Mouse (Mus musculus): Measurements from ENCODE around the gene Tex2. TPM values are rescaled to one million over a fixed set of nuclear protein-coding genes. Genes with fewer than 3 reads are reported as not detected.
A peak's percentile ranks its signal among the peaks of the same experiment; 100 is the strongest.

The Tex2 gene
- total and polyA plus RNA-seq, 3 experiments: 1.6 to 20.0 (median 7.7) TPM

DNA sequence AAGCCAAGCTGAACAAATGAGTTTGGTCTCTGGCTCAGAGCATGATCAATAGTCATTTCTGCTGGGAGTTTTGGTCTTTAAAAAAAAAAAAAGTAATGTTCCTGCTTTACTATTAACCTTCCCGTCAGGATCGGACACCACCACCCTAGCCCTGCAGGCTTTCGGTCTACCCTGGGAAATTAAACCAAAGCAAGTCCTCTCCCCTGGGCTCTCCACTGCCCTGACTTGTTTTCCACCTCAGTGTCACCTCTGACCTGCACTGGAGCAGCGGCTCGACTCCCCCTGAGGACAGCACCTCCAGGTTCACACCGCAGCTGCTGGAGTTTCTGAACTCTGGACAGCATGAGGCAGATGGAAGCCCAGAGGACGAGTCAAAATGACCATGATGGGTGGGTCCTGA, 13.9 kb downstream of the Tex2 start:
- ATAC-seq (ENCODE audit: extremely low read depth, insufficient number of reproducible peaks, low FRiP score, poor library complexity, severe bottlenecking): no peak
- TF ChIP-seq CTCF (IDR thresholded peaks at IDR 0.05; ENCODE audit: low read depth, low read length) (no peak), GATA1 (IDR thresholded peaks at IDR 0.05; ENCODE audit: borderline replicate concordance, low read length) (no peak), TAL1 (conservative IDR thresholded peaks at IDR 0.05; ENCODE audit: low read depth, low read length) (no peak), GATA2 (IDR thresholded peaks at IDR 0.05; ENCODE audit: borderline replicate concordance, low read depth, low read length) (no peak), POLR2AphosphoS5 (IDR thresholded peaks at IDR 0.05; ENCODE audit: insufficient replicate concordance, low read depth, low read length) (no peak)
- no peaks in the 10 kb centered on the region; the same call in 1 of the 2 replicates for H3K27me3 ChIP-seq (ENCODE audit: insufficient read depth, low read length)
- no peaks in the 10 kb centered on the region for H3K9me3 ChIP-seq (replicated peaks)
- DNase-seq (ENCODE audit: low spot score): no peak
- no peak overlapping the region for H3K4me3 ChIP-seq (ENCODE audit: low read depth, low read length)
- H3K36me3 ChIP-seq (replicated peaks): peaks cover 8% of the 10 kb centered on the region
- peaks cover 8% of the 10 kb centered on the region for H3K4me1 ChIP-seq (ENCODE audit: insufficient read depth, low read depth, low read length)

DNA sequence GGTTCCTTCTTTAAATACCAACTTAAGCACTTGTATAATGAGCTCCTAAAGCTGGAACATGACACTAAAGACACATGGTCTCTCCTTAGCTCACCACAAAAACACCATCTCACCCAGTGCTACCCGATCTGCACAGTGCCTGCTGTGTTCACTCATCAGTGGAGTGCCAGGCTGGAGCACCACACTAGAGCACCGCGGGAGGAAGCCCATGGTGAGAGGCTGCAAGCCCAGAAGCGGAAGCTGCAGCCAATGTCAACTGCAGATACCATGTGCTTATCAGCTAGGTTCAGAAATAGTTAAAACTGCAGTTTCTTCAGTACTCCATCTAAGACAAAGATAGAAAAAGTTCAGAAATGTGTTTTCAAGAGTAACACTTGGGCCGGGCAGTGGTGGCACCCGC, 14.9 kb downstream of the Tex2 start:
- Histone ChIP-seq H3K4me1 (ENCODE audit: insufficient read depth, low read depth, low read length) (peaks cover 8% of the 10 kb centered on the region), H3K9me3 (replicated peaks) (no peaks in the 10 kb centered on the region), H3K36me3 (replicated peaks) (peaks cover 7% of the 10 kb centered on the region), H3K4me3 (ENCODE audit: low read depth, low read length) (no peak overlapping the region), H3K27me3 (ENCODE audit: insufficient read depth, low read length) (no peaks in the 10 kb centered on the region; the same call in 1 of the 2 replicates)
- TF ChIP-seq TAL1 (conservative IDR thresholded peaks at IDR 0.05; ENCODE audit: low read depth, low read length) (no peak), POLR2AphosphoS5 (IDR thresholded peaks at IDR 0.05; ENCODE audit: insufficient replicate concordance, low read depth, low read length) (no peak), CTCF (IDR thresholded peaks at IDR 0.05; ENCODE audit: low read depth, low read length) (no peak), GATA1 (IDR thresholded peaks at IDR 0.05; ENCODE audit: borderline replicate concordance, low read length) (no peak), GATA2 (IDR thresholded peaks at IDR 0.05; ENCODE audit: borderline replicate concordance, low read depth, low read length) (no peak)
- DNase-seq (ENCODE audit: low spot score) (no peak), ATAC-seq (ENCODE audit: extremely low read depth, insufficient number of reproducible peaks, low FRiP score, poor library complexity, severe bottlenecking) (peak; percentile 66)

DNA sequence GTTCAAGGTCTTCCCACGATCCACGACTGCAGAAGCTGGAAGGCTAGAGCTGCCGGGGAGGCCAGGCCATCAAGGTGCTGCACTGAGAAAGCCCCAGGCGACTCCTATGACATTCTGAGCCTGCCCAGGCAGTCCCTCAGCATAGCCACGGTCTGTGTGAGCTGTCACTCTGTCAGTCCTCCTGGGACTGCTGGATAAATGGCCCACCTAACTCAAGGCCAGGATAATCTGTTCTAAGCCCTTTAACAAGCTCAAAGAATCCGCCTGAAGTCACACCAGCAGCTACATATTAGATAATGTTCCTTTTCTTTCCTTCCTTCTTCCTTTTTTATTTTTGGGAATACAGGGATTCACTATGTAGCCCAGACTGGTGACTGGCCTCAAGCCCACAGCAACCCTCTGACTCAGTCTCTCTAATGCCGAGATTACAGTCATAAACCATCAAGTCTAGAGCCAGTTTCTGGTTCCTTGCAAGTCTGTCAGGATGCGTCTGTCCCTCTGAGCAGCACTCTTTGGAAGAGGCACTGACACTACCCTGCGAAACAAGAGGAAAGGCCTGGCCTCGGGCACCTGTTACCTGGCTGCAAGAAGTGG, 15.4 kb downstream of the Tex2 start:
- H3K4me1 ChIP-seq (ENCODE audit: insufficient read depth, low read depth, low read length): peaks cover 8% of the 10 kb centered on the region
- DNase-seq (ENCODE audit: low spot score): no peak

DNA sequence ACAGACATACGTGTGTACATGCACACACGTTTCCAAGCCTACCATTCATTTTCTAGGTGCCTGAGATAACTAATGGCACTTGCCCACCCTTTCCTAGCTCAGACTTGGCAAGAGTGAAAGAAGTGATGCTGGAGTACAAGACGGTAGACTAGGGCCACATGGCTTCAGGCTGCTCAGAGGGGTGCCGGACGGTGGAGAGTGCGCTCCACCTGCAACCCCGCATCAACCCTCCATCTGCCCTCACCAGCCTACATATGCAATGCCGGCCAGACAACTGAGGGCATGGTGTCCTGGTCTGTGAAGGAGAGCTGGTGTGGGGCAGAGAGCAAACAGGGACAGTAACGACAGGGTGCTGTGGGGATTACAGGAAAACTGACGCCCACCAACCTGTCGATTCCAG, 22.0 kb downstream of the Tex2 start:
- 0 out of 2 replicates have a peak, but pooled peaks cover 2% of the 10 kb centered on the region for H3K27me3 ChIP-seq (ENCODE audit: insufficient read depth, low read length)
- peaks cover 2% of the 10 kb centered on the region for H3K36me3 ChIP-seq (replicated peaks)
- ATAC-seq (ENCODE audit: extremely low read depth, insufficient number of reproducible peaks, low FRiP score, poor library complexity, severe bottlenecking): no peak
- no peak overlapping the region; the same call in 1 of the 2 replicates for H3K4me3 ChIP-seq (ENCODE audit: low read depth, low read length)
- no peaks in the 10 kb centered on the region for H3K9me3 ChIP-seq (replicated peaks)
- DNase-seq (ENCODE audit: low spot score): no peak
- no peak for TF ChIP-seq POLR2AphosphoS5 (IDR thresholded peaks at IDR 0.05; ENCODE audit: insufficient replicate concordance, low read depth, low read length)
- no peak for TF ChIP-seq GATA2 (IDR thresholded peaks at IDR 0.05; ENCODE audit: borderline replicate concordance, low read depth, low read length)
- no peak for TF ChIP-seq CTCF (IDR thresholded peaks at IDR 0.05; ENCODE audit: low read depth, low read length)
- no peak for TF ChIP-seq GATA1 (IDR thresholded peaks at IDR 0.05; ENCODE audit: borderline replicate concordance, low read length)
- TF ChIP-seq TAL1 (conservative IDR thresholded peaks at IDR 0.05; ENCODE audit: low read depth, low read length): no peak
- H3K4me1 ChIP-seq (ENCODE audit: insufficient read depth, low read depth, low read length): no peaks in the 10 kb centered on the region

More for the DNA sequence above, 15.4 kb downstream of the Tex2 start:
- Histone ChIP-seq H3K27me3 (ENCODE audit: insufficient read depth, low read length) (no peaks in the 10 kb centered on the region; the same call in 1 of the 2 replicates), H3K36me3 (replicated peaks) (peaks cover 10% of the 10 kb centered on the region), H3K9me3 (replicated peaks) (no peaks in the 10 kb centered on the region), H3K4me3 (ENCODE audit: low read depth, low read length) (no peak overlapping the region)
- no peak for ATAC-seq (ENCODE audit: extremely low read depth, insufficient number of reproducible peaks, low FRiP score, poor library complexity, severe bottlenecking)
- TF ChIP-seq CTCF (IDR thresholded peaks at IDR 0.05; ENCODE audit: low read depth, low read length) (no peak), GATA1 (IDR thresholded peaks at IDR 0.05; ENCODE audit: borderline replicate concordance, low read length) (no peak), GATA2 (IDR thresholded peaks at IDR 0.05; ENCODE audit: borderline replicate concordance, low read depth, low read length) (no peak), TAL1 (conservative IDR thresholded peaks at IDR 0.05; ENCODE audit: low read depth, low read length) (no peak), POLR2AphosphoS5 (IDR thresholded peaks at IDR 0.05; ENCODE audit: insufficient replicate concordance, low read depth, low read length) (no peak)

DNA sequence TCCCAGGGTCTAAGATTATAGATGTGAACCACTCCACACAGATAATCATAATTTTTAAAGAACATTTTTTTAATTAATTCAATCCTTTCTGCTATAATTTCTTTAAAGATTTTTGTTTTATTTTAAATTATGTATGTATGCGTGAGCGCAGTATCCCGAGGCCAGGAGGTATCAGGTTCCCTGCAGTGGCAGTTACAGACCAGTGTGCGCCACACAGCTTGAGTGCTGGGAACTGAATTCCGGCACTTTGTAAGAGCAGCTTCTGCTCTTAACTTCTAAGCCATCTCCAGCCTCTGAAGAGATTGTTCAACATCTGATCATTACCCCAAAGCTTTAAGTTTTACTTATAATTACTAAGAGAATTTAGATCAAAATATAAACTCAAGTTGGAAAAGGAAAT, 23.1 kb downstream of the Tex2 start:
- no peak for DNase-seq (ENCODE audit: low spot score)
- no peaks in the 10 kb centered on the region for H3K9me3 ChIP-seq (replicated peaks)
- peaks cover 2% of the 10 kb centered on the region for H3K36me3 ChIP-seq (replicated peaks)
- H3K27me3 ChIP-seq (ENCODE audit: insufficient read depth, low read length): 0 out of 2 replicates have a peak, but pooled peaks cover 2% of the 10 kb centered on the region
- no peak overlapping the region for H3K4me3 ChIP-seq (ENCODE audit: low read depth, low read length)
- no peaks in the 10 kb centered on the region for H3K4me1 ChIP-seq (ENCODE audit: insufficient read depth, low read depth, low read length)
- no peak for ATAC-seq (ENCODE audit: extremely low read depth, insufficient number of reproducible peaks, low FRiP score, poor library complexity, severe bottlenecking)
- TF ChIP-seq GATA2 (IDR thresholded peaks at IDR 0.05; ENCODE audit: borderline replicate concordance, low read depth, low read length): no peak
- TF ChIP-seq CTCF (IDR thresholded peaks at IDR 0.05; ENCODE audit: low read depth, low read length): no peak
- no peak for TF ChIP-seq GATA1 (IDR thresholded peaks at IDR 0.05; ENCODE audit: borderline replicate concordance, low read length)

DNA sequence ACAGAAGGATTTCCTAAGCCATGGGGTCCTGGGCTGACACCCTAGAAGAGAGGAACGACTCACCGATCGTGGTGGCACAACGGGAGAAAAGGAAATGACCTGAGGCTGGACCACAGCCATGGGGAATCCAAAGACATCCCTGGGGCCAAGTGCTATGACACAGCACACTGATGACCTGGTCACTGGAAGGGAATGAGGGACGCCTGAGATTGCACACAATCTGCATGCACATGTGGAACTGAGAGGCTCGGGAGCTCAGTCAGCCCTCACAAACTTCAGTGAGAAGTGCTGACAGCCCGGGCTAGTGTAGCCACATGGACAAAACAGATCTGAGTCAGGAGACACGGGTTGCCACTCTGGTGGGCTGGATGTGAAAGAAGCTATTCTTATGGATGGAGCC, 24.4 kb downstream of the Tex2 start:
- H3K4me1 ChIP-seq (ENCODE audit: insufficient read depth, low read depth, low read length): no peaks in the 10 kb centered on the region
- H3K9me3 ChIP-seq (replicated peaks): peaks cover 2% of the 10 kb centered on the region; the same call in 1 of the 2 replicates
- no peak for TF ChIP-seq GATA1 (IDR thresholded peaks at IDR 0.05; ENCODE audit: borderline replicate concordance, low read length)
- TF ChIP-seq GATA2 (IDR thresholded peaks at IDR 0.05; ENCODE audit: borderline replicate concordance, low read depth, low read length): no peak
- TF ChIP-seq CTCF (IDR thresholded peaks at IDR 0.05; ENCODE audit: low read depth, low read length): no peak
- TF ChIP-seq TAL1 (conservative IDR thresholded peaks at IDR 0.05; ENCODE audit: low read depth, low read length): no peak
- TF ChIP-seq POLR2AphosphoS5 (IDR thresholded peaks at IDR 0.05; ENCODE audit: insufficient replicate concordance, low read depth, low read length): no peak
- DNase-seq (ENCODE audit: low spot score) (no peak), ATAC-seq (ENCODE audit: extremely low read depth, insufficient number of reproducible peaks, low FRiP score, poor library complexity, severe bottlenecking) (no peak)
- H3K27me3 ChIP-seq (ENCODE audit: insufficient read depth, low read length): 0 out of 2 replicates have a peak, but pooled peaks cover 2% of the 10 kb centered on the region
- no peak overlapping the region for H3K4me3 ChIP-seq (ENCODE audit: low read depth, low read length)
- peaks cover 2% of the 10 kb centered on the region for H3K36me3 ChIP-seq (replicated peaks)

Data from G1E (cell line).